Mouse (Mus musculus) forebrain, embryonic 15.5 days (tissue): ENCODE measurements around the gene Noxo1. TPM values are rescaled to one million over a fixed set of nuclear protein-coding genes. Genes with fewer than 3 reads are reported as not detected.

Experiments
- polyA plus RNA-seq: library from polyadenylated mRNA; unstranded; fragments of >200 nt; fragmentation: Nextera tagmentation; extraction: Ambion mirVana; gene quantifications from 2 replicates; pipeline ENCODE4 v1.2.1, GENCODE M21; 2015

The Noxo1 gene
- polyA plus RNA-seq, 1 experiment from 2014 or later = 2.0 TPM

Other genes starting within 250 kb of the Noxo1 start
- gene E4f1, start 225.9 kb upstream of the Noxo1 start, polyA plus RNA-seq = 44.0 and 44.9 TPM in 2 replicates
- 51.0 and 54.0 TPM in 2 replicates for gene Pgp, start 225.8 kb upstream of the Noxo1 start, polyA plus RNA-seq
- 0.40 TPM in 1 of 2 replicates, not detected in the other for gene Bricd5, start 222.3 kb upstream of the Noxo1 start, polyA plus RNA-seq
- gene Mlst8, start 217.2 kb upstream of the Noxo1 start, polyA plus RNA-seq = 35.2 and 36.4 TPM in 2 replicates
- 25.6 and 26.4 TPM in 2 replicates for gene Caskin1, start 207.6 kb upstream of the Noxo1 start, polyA plus RNA-seq
- 107 and 112 TPM in 2 replicates for gene Traf7, start 168.3 kb upstream of the Noxo1 start, polyA plus RNA-seq
- 5.7 and 6.6 TPM in 2 replicates for gene Rab26, start 162.0 kb upstream of the Noxo1 start, polyA plus RNA-seq
- gene Pkd1, start 146.4 kb upstream of the Noxo1 start, polyA plus RNA-seq = 17.1 and 22.9 TPM in 2 replicates
- 68.7 and 75.6 TPM in 2 replicates for gene Tsc2, start 63.6 kb upstream of the Noxo1 start, polyA plus RNA-seq
- 12.5 and 12.7 TPM in 2 replicates for gene Nthl1, start 63.6 kb upstream of the Noxo1 start, polyA plus RNA-seq
- 26.7 and 27.6 TPM in 2 replicates for gene Slc9a3r2, start 45.9 kb upstream of the Noxo1 start, polyA plus RNA-seq
- not detected in 2 replicates for gene Npw, start 37.8 kb upstream of the Noxo1 start, polyA plus RNA-seq
- gene Zfp598, start 26.5 kb upstream of the Noxo1 start, polyA plus RNA-seq = 19.1 and 20.9 TPM in 2 replicates
- 134 and 145 TPM in 2 replicates for gene Syngr3, start 6.3 kb upstream of the Noxo1 start, polyA plus RNA-seq
- 38.7 TPM in 2 replicates for gene Gfer, start 78 bp upstream of the Noxo1 start, polyA plus RNA-seq
- 79.5 and 83.9 TPM in 2 replicates for gene Tbl3, start 11.4 kb downstream of the Noxo1 start, polyA plus RNA-seq
- not detected in 2 replicates for gene Rnf151, start 21.8 kb downstream of the Noxo1 start, polyA plus RNA-seq
- gene Rps2, start 21.9 kb downstream of the Noxo1 start, polyA plus RNA-seq = 816 and 846 TPM in 2 replicates
- gene Ndufb10, start 28.2 kb downstream of the Noxo1 start, polyA plus RNA-seq = 249 and 261 TPM in 2 replicates
- not detected in 2 replicates for gene Rpl3l, start 31.6 kb downstream of the Noxo1 start, polyA plus RNA-seq
- gene Msrb1, start 40.4 kb downstream of the Noxo1 start, polyA plus RNA-seq = 20.5 and 22.5 TPM in 2 replicates
- not detected in 2 replicates for gene Hs3st6, start 56.8 kb downstream of the Noxo1 start, polyA plus RNA-seq
- not detected in 2 replicates for gene Meiob, start 108.1 kb downstream of the Noxo1 start, polyA plus RNA-seq
- 45.1 and 45.7 TPM in 2 replicates for gene Hagh, start 143.9 kb downstream of the Noxo1 start, polyA plus RNA-seq
- gene Fahd1, start 154.1 kb downstream of the Noxo1 start, polyA plus RNA-seq = 16.0 and 16.8 TPM in 2 replicates
- 0.11 TPM in 1 of 2 replicates, not detected in the other for gene Igfals, start 169.8 kb downstream of the Noxo1 start, polyA plus RNA-seq
- 73.2 and 74.2 TPM in 2 replicates for gene Nubp2, start 190.1 kb downstream of the Noxo1 start, polyA plus RNA-seq
- 81.5 and 82.5 TPM in 2 replicates for gene Spsb3, start 190.4 kb downstream of the Noxo1 start, polyA plus RNA-seq
- 32.8 and 34.6 TPM in 2 replicates for gene Eme2, start 198.9 kb downstream of the Noxo1 start, polyA plus RNA-seq
- gene Mrps34, start 198.9 kb downstream of the Noxo1 start, polyA plus RNA-seq = 77.6 and 82.2 TPM in 2 replicates
- gene Nme3, start 200.3 kb downstream of the Noxo1 start, polyA plus RNA-seq = 69.6 and 72.6 TPM in 2 replicates
- 89.4 and 90.6 TPM in 2 replicates for gene Mapk8ip3, start 240.7 kb downstream of the Noxo1 start, polyA plus RNA-seq